Mouse (Mus musculus) embryonic facial prominence, embryonic 10.5 days (tissue): ENCODE data around the gene Usp5. TPM values are rescaled to one million over a fixed set of nuclear protein-coding genes. Genes with fewer than 3 reads are reported as not detected.

Experiments
- DNase-seq: peaks from one replicate; pipeline ENCODE4 v3.0.0-alpha.2; 2017; ENCODE audit warnings: low spot score
- H3K27ac ChIP-seq: fragments of 300-500 bp; sonication (generic); replicated peaks from 2 replicates; pipeline ENCODE4 v1.5.1; 2016; ENCODE audit warnings: mild to moderate bottlenecking
- H3K27me3 ChIP-seq: fragments of 300-500 bp; sonication (generic); replicated peaks from 2 replicates; pipeline ENCODE4 v1.6.1; 2016; ENCODE audit warnings: low read depth, mild to moderate bottlenecking; ENCODE audit not compliant: poor library complexity, severe bottlenecking
- H3K36me3 ChIP-seq: fragments of 300-500 bp; sonication (generic); replicated peaks from 2 replicates; pipeline ENCODE4 v1.6.1; 2016; ENCODE audit warnings: mild to moderate bottlenecking, moderate library complexity
- H3K4me1 ChIP-seq: fragments of 300-500 bp; sonication (generic); 2 replicates; pipeline ENCODE4 v1.6.1; 2016
- H3K4me3 ChIP-seq: fragments of 300-500 bp; sonication (generic); 2 replicates; pipeline ENCODE4 v1.5.1; 2016; ENCODE audit warnings: mild to moderate bottlenecking, moderate library complexity
- H3K9me3 ChIP-seq: fragments of 300-500 bp; sonication (generic); 2 replicates; pipeline ENCODE4 v1.6.1; 2016; ENCODE audit warnings: mild to moderate bottlenecking
- WGBS: fragments of 180-500 bp; shearing (Covaris S2); methylation state at CpG from one replicate; pipeline ENCODE4 v1.1.7; 2016; 5-methylcytosine and 5-hydroxymethylcytosine counted together
- polyA plus RNA-seq: library from polyadenylated mRNA; unstranded; fragments of >200 nt; fragmentation: Nextera tagmentation; extraction: Ambion mirVana; gene quantifications from 2 replicates; pipeline ENCODE4 v1.2.1, GENCODE M21; 2016

The Usp5 gene
- polyA plus RNA-seq, 1 experiment from 2014 or later: 191 TPM

DNA sequence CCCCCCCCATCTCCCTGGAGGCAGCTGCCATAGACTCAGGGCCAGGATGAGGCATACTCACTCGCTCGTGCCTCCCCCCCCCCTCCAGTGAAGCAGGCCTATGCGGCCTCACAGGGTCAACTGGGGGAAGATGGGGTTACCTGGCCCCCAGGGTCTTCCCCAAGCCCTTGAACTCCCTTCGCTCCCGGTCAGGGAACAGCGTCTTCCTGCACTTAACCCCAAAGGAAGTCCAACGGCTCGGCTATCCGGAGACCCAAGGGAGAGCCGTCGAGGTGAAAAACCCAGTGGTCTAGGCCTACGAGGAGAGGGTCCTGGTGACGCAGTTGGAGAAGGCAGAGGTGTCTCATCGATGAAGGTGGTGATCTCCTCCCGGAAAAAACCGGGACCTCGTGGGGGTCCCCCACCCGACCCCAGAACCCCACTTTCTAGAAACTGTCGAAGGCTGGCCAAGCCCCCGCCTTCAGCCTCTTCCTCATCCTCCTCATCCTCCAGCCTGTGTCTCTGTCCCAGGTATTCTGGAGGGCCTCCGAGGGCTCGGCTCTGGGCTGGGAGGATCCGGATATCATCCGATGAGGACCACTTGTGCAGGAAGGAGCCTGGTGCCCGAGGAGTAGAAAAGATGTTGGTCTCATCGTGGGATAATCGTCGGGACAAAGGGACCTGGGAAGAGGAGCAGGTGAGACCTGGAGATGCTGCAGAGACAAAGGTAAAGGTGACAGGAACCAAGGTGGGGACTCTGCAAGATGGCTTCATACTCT, 29.5 kb upstream of the Usp5 start:
- no peak for DNase-seq
- Histone ChIP-seq H3K36me3 (peaks cover 14% of the 10 kb centered on the region), H3K4me1 (peaks cover 83% of the 10 kb centered on the region), H3K27me3 (peaks cover 59% of the 10 kb centered on the region), H3K27ac (peak overlapping the region; percentile 40), H3K4me3 (peak overlapping the region; percentile 93), H3K9me3 (no peaks in the 10 kb centered on the region)
- 73% methylated on average over 28 of the region's 28 CpGs for WGBS

- peaks cover 21% of the 10 kb centered on the region for H3K36me3 ChIP-seq
- 24% methylated on average over 26 of the region's 26 CpGs for WGBS
- no peak for DNase-seq
- peaks cover 51% of the 10 kb centered on the region for H3K27me3 ChIP-seq
- H3K4me3 ChIP-seq: peak overlapping the region; percentile 93
- peak overlapping the region; percentile 98 for H3K27ac ChIP-seq
- H3K9me3 ChIP-seq: no peaks in the 10 kb centered on the region
- peaks cover 76% of the 10 kb centered on the region for H3K4me1 ChIP-seq
These were observed 28.7 kb upstream of the Usp5 start for GRCm38 (mm10) chr6:124857840-124858530.

GRCm38 (mm10) chr6:124856916-124857839, 27.9 kb upstream of the Usp5 start, which contains the start of gene P3h3:
TSS of gene P3h3 (minus strand) at chr6:124857752.
- Histone ChIP-seq H3K27ac (peak within 1 kb of the TSS; percentile 98), H3K36me3 (peaks cover 26% of the 10 kb centered on the region), H3K27me3 (peaks cover 43% of the 10 kb centered on the region), H3K9me3 (no peaks in the 10 kb centered on the region), H3K4me3 (peak within 1 kb of the TSS; percentile 93), H3K4me1 (peaks cover 68% of the 10 kb centered on the region)
- under 1% methylated on average over 86 of the region's 86 CpGs for WGBS
- DNase-seq: peak; percentile 94

GRCm38 (mm10) chr6:124856321-124856720, 27.0 kb upstream of the Usp5 start:
- Histone ChIP-seq H3K9me3 (no peaks in the 10 kb centered on the region), H3K4me3 (peak overlapping the region; percentile 93), H3K36me3 (peaks cover 26% of the 10 kb centered on the region), H3K27me3 (peaks cover 35% of the 10 kb centered on the region), H3K4me1 (peaks cover 63% of the 10 kb centered on the region), H3K27ac (peak overlapping the region; percentile 98)
- 4% methylated on average over 14 of the region's 14 CpGs for WGBS
- DNase-seq: peak; percentile 86

DNA sequence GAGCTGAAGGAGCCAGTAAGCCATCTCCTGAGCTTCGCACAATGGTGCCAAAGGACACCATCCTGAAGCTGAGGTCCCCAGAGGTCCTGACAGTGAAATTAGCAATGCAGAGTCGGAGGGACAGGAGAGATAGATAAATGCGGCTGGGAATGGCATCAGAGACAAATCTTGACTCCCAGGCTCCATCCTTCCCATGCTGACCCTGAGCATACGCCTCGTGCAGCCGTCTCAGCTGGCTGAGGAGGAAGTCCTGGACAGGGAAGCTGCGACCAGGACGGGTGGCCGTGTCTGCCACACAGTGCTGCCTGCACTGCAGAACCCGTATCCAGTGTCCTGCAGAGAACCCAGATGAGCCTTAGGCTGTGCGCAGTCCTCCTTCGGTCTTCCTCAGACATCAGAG, 25.4 kb upstream of the Usp5 start:
- 73% methylated on average over 12 of the region's 12 CpGs for WGBS
- peaks cover 37% of the 10 kb centered on the region for H3K36me3 ChIP-seq
- no peaks in the 10 kb centered on the region for H3K9me3 ChIP-seq
- H3K27ac ChIP-seq: no peak overlapping the region
- H3K4me1 ChIP-seq: peaks cover 47% of the 10 kb centered on the region
- DNase-seq: no peak
- H3K4me3 ChIP-seq: no peak overlapping the region; the same call in 1 of the 2 replicates
- H3K27me3 ChIP-seq: peaks cover 19% of the 10 kb centered on the region

DNA sequence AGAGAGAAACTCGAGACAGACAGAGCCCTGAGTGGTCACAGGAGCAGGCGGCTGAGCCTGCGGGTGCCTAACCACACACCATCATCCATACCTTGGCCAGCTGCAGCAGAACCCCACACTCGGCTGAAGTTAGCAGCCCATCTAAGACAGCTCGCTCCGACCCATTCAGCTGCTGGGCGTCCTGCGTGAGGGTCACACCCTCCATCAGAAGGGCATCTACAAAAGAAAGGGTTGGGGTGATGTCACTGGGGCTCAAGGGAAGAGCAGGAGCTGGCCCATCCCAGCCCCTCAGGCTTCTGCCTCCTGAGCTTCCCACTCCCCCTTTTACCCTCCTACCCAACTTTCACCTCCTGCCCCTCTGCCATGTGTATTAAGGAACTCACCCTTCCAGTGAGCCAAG, 21.3 kb upstream of the Usp5 start:
- 60% methylated on average over 8 of the region's 8 CpGs for WGBS
- Histone ChIP-seq H3K9me3 (no peaks in the 10 kb centered on the region), H3K36me3 (peaks cover 53% of the 10 kb centered on the region), H3K27me3 (no peaks in the 10 kb centered on the region), H3K4me1 (peaks cover 15% of the 10 kb centered on the region), H3K4me3 (no peak overlapping the region), H3K27ac (no peak overlapping the region)
- no peak for DNase-seq

- Histone ChIP-seq H3K4me1 (peaks cover 10% of the 10 kb centered on the region), H3K36me3 (peaks cover 43% of the 10 kb centered on the region), H3K4me3 (peak overlapping the region; percentile 13; the same call in 1 of the 2 replicates), H3K27me3 (no peaks in the 10 kb centered on the region), H3K9me3 (no peaks in the 10 kb centered on the region), H3K27ac (0 out of 2 replicates have a peak overlapping the region, but pooled peaks have one; percentile 11)
- 11% methylated on average over 9 of the region's 9 CpGs for WGBS
- peak; percentile 96 for DNase-seq
These were observed 18.0 kb upstream of the Usp5 start for GRCm38 (mm10) chr6:124847305-124847704.

DNA sequence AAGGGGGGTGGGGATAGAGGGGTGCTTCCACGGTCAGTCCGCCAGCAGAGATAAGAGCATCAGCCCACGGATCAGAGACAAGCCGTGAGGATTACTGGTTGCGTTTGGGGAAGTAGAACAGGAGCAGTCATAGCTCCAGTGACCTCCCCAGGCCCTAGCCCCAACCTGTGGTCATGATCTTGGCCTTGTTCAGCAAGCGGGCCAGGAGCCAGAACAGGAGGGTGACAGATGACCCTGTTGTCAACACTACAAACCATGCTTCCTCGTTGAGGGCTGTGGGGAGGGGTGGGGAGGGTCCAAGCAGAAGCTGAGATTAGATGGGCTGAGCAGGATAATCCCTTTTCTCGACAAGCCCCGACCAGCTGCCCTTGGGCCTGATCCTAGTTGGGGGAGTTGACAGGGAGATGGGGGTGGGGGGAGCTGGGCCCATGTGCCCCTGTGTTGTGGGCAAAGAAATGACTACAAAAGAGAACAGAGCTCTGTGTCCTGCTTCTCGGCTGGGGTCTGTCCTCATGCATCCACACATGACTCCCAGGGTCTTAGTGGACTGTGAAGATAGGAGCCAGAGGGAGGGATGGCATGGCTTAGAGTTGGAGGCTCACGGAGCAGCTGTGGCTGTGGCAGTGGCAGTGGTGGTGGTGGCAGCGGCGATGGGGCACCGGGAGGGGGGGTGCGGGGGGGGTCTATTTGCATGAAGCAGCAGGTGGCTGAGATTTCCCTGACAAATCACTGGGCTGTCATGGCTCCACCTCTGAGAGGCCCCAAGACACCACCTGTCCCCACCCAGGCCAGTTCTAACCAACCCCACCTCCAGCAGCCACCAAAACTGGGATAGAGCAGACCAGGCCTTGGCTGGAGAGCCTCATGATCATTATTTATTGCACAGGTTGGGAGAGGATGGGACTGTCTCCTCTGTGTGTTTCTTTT, 11.2 kb upstream of the Usp5 start, which contains the start of gene Gnb3:
Gene Gnb3, minus strand, starts transcription at position 35 of the 927 bp plus-strand sequence.
- H3K4me3 ChIP-seq: peak within 1 kb of the TSS; percentile 8
- WGBS: 35% methylated on average over 15 of the region's 15 CpGs

DNA sequence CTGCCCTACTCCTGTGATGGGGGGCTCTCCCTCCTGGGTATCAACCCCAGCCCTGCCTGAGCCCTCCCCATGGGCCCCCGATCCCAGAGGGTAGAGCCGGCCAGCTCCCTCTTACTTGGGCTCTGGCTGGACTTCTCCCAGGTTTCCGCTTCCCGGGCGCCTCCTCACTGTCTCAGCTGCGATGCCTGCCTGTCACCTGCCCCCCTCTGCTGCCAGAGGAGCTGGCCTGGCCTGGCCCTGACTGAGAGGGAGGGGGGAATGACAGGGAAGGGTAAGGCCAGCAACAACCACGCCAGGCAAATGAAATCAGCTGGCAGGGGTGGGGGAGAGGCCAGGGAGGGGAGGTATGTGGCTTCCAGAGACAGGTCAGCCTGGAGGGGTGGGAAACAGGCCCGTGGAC, 10.5 kb upstream of the Usp5 start:
- Histone ChIP-seq H3K27ac (0 out of 2 replicates have a peak overlapping the region, but pooled peaks have one; percentile 2), H3K4me1 (peaks cover 51% of the 10 kb centered on the region), H3K9me3 (no peaks in the 10 kb centered on the region), H3K36me3 (peaks cover 29% of the 10 kb centered on the region), H3K4me3 (peak overlapping the region; percentile 8), H3K27me3 (peaks cover 14% of the 10 kb centered on the region)
- DNase-seq: no peak
- WGBS: 14% methylated on average over 8 of the region's 8 CpGs

More for the DNA sequence above, 11.2 kb upstream of the Usp5 start, which contains the start of gene Gnb3:
- peaks cover 44% of the 10 kb centered on the region for H3K4me1 ChIP-seq
- H3K36me3 ChIP-seq: peaks cover 29% of the 10 kb centered on the region
- H3K27ac ChIP-seq: 0 out of 2 replicates have a peak within 1 kb of the TSS, but pooled peaks have one; percentile 2
- DNase-seq: no peak
- no peaks in the 10 kb centered on the region for H3K9me3 ChIP-seq
- H3K27me3 ChIP-seq: peaks cover 14% of the 10 kb centered on the region

DNA sequence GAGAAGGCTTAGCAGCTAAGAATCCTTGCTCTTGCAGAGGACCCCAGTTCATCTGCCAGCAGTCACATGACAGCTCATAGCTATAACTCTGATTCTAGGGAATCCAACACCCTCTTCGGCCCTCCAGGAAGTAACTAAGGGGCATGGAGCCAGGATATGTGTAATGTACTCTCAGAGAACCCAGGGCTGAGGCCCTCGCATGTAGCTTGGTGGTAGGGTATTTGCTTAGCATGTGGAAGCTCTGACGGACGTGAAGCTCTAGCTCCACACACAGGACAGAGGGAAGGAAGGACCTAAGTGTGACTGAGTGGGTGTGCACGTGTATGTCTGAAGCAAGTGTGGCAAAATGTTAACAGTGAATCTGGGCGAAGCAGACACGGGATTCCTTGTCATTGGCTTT, 7.1 kb upstream of the Usp5 start:
- peaks cover 77% of the 10 kb centered on the region for H3K4me1 ChIP-seq
- no peak for DNase-seq
- no peaks in the 10 kb centered on the region for H3K9me3 ChIP-seq
- WGBS: 86% methylated on average over 7 of the region's 7 CpGs
- H3K27me3 ChIP-seq: peaks cover 14% of the 10 kb centered on the region
- peaks cover 50% of the 10 kb centered on the region for H3K36me3 ChIP-seq
- H3K4me3 ChIP-seq: no peak overlapping the region
- H3K27ac ChIP-seq: no peak overlapping the region

DNA sequence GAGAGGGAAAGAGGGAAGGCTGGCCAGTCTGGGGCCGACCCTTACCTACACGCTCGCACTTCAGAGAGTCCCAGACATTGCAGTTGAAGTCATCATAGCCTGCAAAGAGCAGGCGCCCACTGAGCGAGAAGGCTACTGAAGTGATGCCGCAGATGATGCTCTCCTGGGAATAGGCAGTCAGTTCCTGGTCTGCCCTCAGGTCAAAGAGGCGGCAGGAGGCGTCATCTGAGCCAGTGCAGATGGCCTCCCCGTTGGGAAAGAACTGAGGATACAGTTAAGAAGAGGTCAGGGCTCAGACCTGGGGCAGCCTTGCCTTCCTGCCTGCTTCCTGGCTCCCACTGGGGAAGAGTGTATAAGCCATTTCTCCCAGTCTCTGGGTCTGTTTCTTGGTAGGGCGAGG, 6.2 kb upstream of the Usp5 start:
- DNase-seq: peak; percentile 34
- peak overlapping the region; percentile 58 for H3K27ac ChIP-seq
- H3K4me1 ChIP-seq: peaks cover 84% of the 10 kb centered on the region
- no peaks in the 10 kb centered on the region for H3K9me3 ChIP-seq
- WGBS: 37% methylated on average over 10 of the region's 10 CpGs
- peak overlapping the region; percentile 27; the same call in 1 of the 2 replicates for H3K4me3 ChIP-seq
- H3K36me3 ChIP-seq: peaks cover 46% of the 10 kb centered on the region
- H3K27me3 ChIP-seq: peaks cover 14% of the 10 kb centered on the region
